Mouse (Mus musculus) neural tube, embryonic 11.5 days (tissue): ENCODE results near the gene Utrn. TPM values are rescaled to one million over a fixed set of nuclear protein-coding genes. Genes with fewer than 3 reads are reported as not detected.
A peak's percentile ranks its signal among the peaks of the same experiment; 100 is the strongest.

Experiments used
- ATAC-seq: fragments of 200-750 bp; cut with Nextera tagmentation; 2 replicates; pipeline ENCODE4 v1.8.0; 2017; ENCODE audit warnings: moderate number of reproducible peaks, mild to moderate bottlenecking, moderate TSS enrichment, moderate library complexity; ENCODE audit not compliant: insufficient read depth, low FRiP score, low TSS enrichment
- DNase-seq: peaks from one replicate; pipeline ENCODE4 v3.0.0-alpha.2; 2015; ENCODE audit warnings: low spot score
- H3K27ac ChIP-seq: fragments of 300-500 bp; sonication (generic); 2 replicates; pipeline ENCODE4 v1.5.1; 2014; ENCODE audit warnings: low read depth, mild to moderate bottlenecking, low read length
- H3K27me3 ChIP-seq: fragments of 300-500 bp; sonication (generic); 2 replicates; pipeline ENCODE4 v1.6.1; 2014; ENCODE audit warnings: mild to moderate bottlenecking, low read length, mixed read lengths; ENCODE audit not compliant: control insufficient read depth, insufficient read depth
- H3K36me3 ChIP-seq: fragments of 300-500 bp; sonication (generic); 2 replicates; pipeline ENCODE4 v1.6.1; 2014; ENCODE audit warnings: mild to moderate bottlenecking, low read length, moderate library complexity, mixed read lengths; ENCODE audit not compliant: control insufficient read depth, insufficient read depth
- H3K4me1 ChIP-seq: fragments of 300-500 bp; sonication (generic); 2 replicates; pipeline ENCODE4 v1.6.1; 2014; ENCODE audit warnings: low read length, mixed read lengths; ENCODE audit not compliant: control insufficient read depth, insufficient read depth
- H3K4me2 ChIP-seq: fragments of 300-500 bp; sonication (generic); 2 replicates; pipeline ENCODE4 v1.6.1; 2014; ENCODE audit warnings: low read depth, mild to moderate bottlenecking, moderate library complexity
- H3K4me3 ChIP-seq: fragments of 300-500 bp; sonication (generic); 2 replicates; pipeline ENCODE4 v1.5.1; 2014; ENCODE audit warnings: low read depth, low read length
- H3K9ac ChIP-seq: fragments of 300-500 bp; sonication (generic); 2 replicates; pipeline ENCODE4 v1.6.1; 2014; ENCODE audit warnings: mild to moderate bottlenecking, low read length
- H3K9me3 ChIP-seq: fragments of 300-500 bp; sonication (generic); 2 replicates; pipeline ENCODE4 v1.6.1; 2016; ENCODE audit warnings: low read length; ENCODE audit not compliant: control insufficient read depth
- WGBS: fragments of 180-500 bp; shearing (Covaris S2); extraction: QIAGEN DNeasy Blood & Tissue Kit; methylation state at CpG from one replicate; pipeline ENCODE4 v1.1.7; 2014; 5-methylcytosine and 5-hydroxymethylcytosine counted together
- polyA plus RNA-seq: library from polyadenylated mRNA; unstranded; fragments of >200 nt; fragmentation: Nextera tagmentation; extraction: Ambion mirVana; gene quantifications from 2 replicates; pipeline ENCODE4 v1.2.1, GENCODE M21; 2014

Gene Utrn
- polyA plus RNA-seq, 1 experiment from 2014 or later, result 47.4 TPM

GRCm38 (mm10) chr10:12552196-12552889 is 316.8 kb downstream of the Utrn start:
- Histone ChIP-seq H3K4me1 (peaks cover 40% of the 10 kb centered on the region), H3K27me3 (no peaks in the 10 kb centered on the region), H3K9ac (no peak overlapping the region), H3K4me2 (0 out of 2 replicates have a peak overlapping the region, but pooled peaks have one; percentile 6), H3K9me3 (no peaks in the 10 kb centered on the region), H3K36me3 (no peaks in the 10 kb centered on the region), H3K27ac (peak overlapping the region; percentile 65), H3K4me3 (no peak overlapping the region)
- peak; percentile 59; the same call in 1 of the 2 replicates for ATAC-seq
- DNase-seq, result peak; percentile 53
- WGBS, result 7% methylated on average over 11 of the region's 11 CpGs

- no peaks in the 10 kb centered on the region for H3K36me3 ChIP-seq
- H3K4me3 ChIP-seq, result no peak overlapping the region
- no peak overlapping the region for H3K4me2 ChIP-seq
- peaks cover 45% of the 10 kb centered on the region for H3K4me1 ChIP-seq
- no peak for DNase-seq
- no peaks in the 10 kb centered on the region for H3K9me3 ChIP-seq
- 0 out of 2 replicates have a peak overlapping the region, but pooled peaks have one; percentile 1 for H3K27ac ChIP-seq
- H3K27me3 ChIP-seq, result no peaks in the 10 kb centered on the region
- H3K9ac ChIP-seq, result no peak overlapping the region
- no peak for ATAC-seq
- 59% methylated on average over 5 of the region's 5 CpGs for WGBS
Measured at GRCm38 (mm10) chr10:12551735-12552134, 317.4 kb downstream of the Utrn start.

- Histone ChIP-seq H3K4me1 (peaks cover 51% of the 10 kb centered on the region), H3K36me3 (no peaks in the 10 kb centered on the region), H3K9ac (no peak overlapping the region), H3K9me3 (no peaks in the 10 kb centered on the region), H3K4me3 (no peak overlapping the region), H3K27me3 (no peaks in the 10 kb centered on the region), H3K27ac (no peak overlapping the region), H3K4me2 (no peak overlapping the region)
- no peak for ATAC-seq
- DNase-seq, result no peak
- 5% methylated on average over 1 of the region's 1 CpGs for WGBS
Measured at GRCm38 (mm10) chr10:12549945-12550540, 319.1 kb downstream of the Utrn start.

GRCm38 (mm10) chr10:12549261-12549660 is 319.9 kb downstream of the Utrn start:
- 9% methylated on average over 5 of the region's 5 CpGs for WGBS
- ATAC-seq (no peak), DNase-seq (no peak)
- no peaks in the 10 kb centered on the region for H3K27me3 ChIP-seq
- no peaks in the 10 kb centered on the region for H3K9me3 ChIP-seq
- H3K4me3 ChIP-seq, result no peak overlapping the region
- no peak overlapping the region for H3K4me2 ChIP-seq
- no peaks in the 10 kb centered on the region for H3K36me3 ChIP-seq
- peaks cover 51% of the 10 kb centered on the region for H3K4me1 ChIP-seq
- no peak overlapping the region for H3K9ac ChIP-seq
- H3K27ac ChIP-seq, result no peak overlapping the region

GRCm38 (mm10) chr10:12548616-12549084 is 320.5 kb downstream of the Utrn start:
- Histone ChIP-seq H3K4me1 (peaks cover 45% of the 10 kb centered on the region), H3K27ac (no peak overlapping the region), H3K4me2 (peak overlapping the region; percentile 70), H3K9ac (peak overlapping the region; percentile 31), H3K9me3 (no peaks in the 10 kb centered on the region), H3K36me3 (no peaks in the 10 kb centered on the region), H3K4me3 (peak overlapping the region; percentile 27), H3K27me3 (no peaks in the 10 kb centered on the region)
- DNase-seq, result peak; percentile 64
- WGBS, result under 1% methylated on average over 13 of the region's 13 CpGs
- peak; percentile 46 for ATAC-seq

- ATAC-seq, result no peak
- Histone ChIP-seq H3K36me3 (no peaks in the 10 kb centered on the region), H3K27me3 (no peaks in the 10 kb centered on the region), H3K4me3 (peak overlapping the region; percentile 26), H3K27ac (peak overlapping the region; percentile 29; the same call in 1 of the 2 replicates), H3K4me2 (peak overlapping the region; percentile 39), H3K9me3 (no peaks in the 10 kb centered on the region), H3K9ac (peak overlapping the region; percentile 49; the same call in 1 of the 2 replicates), H3K4me1 (peaks cover 35% of the 10 kb centered on the region)
- DNase-seq, result no peak
- 11% methylated on average over 6 of the region's 6 CpGs for WGBS
Measured at GRCm38 (mm10) chr10:12547037-12547625, 322.0 kb downstream of the Utrn start.

GRCm38 (mm10) chr10:12545440-12545839 is 323.7 kb downstream of the Utrn start:
- Histone ChIP-seq H3K27me3 (no peaks in the 10 kb centered on the region), H3K27ac (no peak overlapping the region), H3K9me3 (no peaks in the 10 kb centered on the region), H3K9ac (no peak overlapping the region), H3K4me2 (no peak overlapping the region), H3K36me3 (no peaks in the 10 kb centered on the region), H3K4me3 (no peak overlapping the region), H3K4me1 (peaks cover 28% of the 10 kb centered on the region)
- WGBS, result 49% methylated on average over 2 of the region's 2 CpGs
- DNase-seq, result no peak
- ATAC-seq, result no peak

- Histone ChIP-seq H3K27ac (no peak overlapping the region), H3K9ac (no peak overlapping the region), H3K4me3 (no peak overlapping the region), H3K9me3 (no peaks in the 10 kb centered on the region), H3K4me2 (no peak overlapping the region), H3K36me3 (no peaks in the 10 kb centered on the region), H3K27me3 (no peaks in the 10 kb centered on the region), H3K4me1 (peaks cover 6% of the 10 kb centered on the region)
- DNase-seq (no peak), ATAC-seq (no peak)
- WGBS, result 73% methylated on average over 1 of the region's 1 CpGs
Measured at GRCm38 (mm10) chr10:12541757-12542156, 327.4 kb downstream of the Utrn start.
